Mouse (Mus musculus): ENCODE data around the gene Mark1. TPM values are rescaled to one million over a fixed set of nuclear protein-coding genes. Genes with fewer than 3 reads are reported as not detected.

Mark1 gene
- polyA plus RNA-seq, 1 experiment from 2014 or later, result 2.2 TPM

- no peak overlapping the region; the same call in 1 of the 2 replicates for H3K27ac ChIP-seq (ENCODE audit: low read depth, low read length)
- peaks cover 6% of the 10 kb centered on the region; the same call in 1 of the 2 replicates for H3K4me1 ChIP-seq (ENCODE audit: control insufficient read depth, insufficient read depth, low read length)
- no peak for ATAC-seq (replicated peaks; ENCODE audit: insufficient number of reproducible peaks, low FRiP score, low TSS enrichment)
- H3K9me3 ChIP-seq (replicated peaks; ENCODE audit: control insufficient read depth, low read length), result no peaks in the 10 kb centered on the region
- WGBS (ENCODE audit: insufficient replicate concordance), result 35% methylated on average over 7 of the region's 7 CpGs
- H3K27me3 ChIP-seq (ENCODE audit: control insufficient read depth, insufficient read depth, low read length), result peaks cover 17% of the 10 kb centered on the region; the same call in 1 of the 2 replicates
- H3K4me2 ChIP-seq, result no peak overlapping the region; the same call in 1 of the 2 replicates
- H3K4me3 ChIP-seq (ENCODE audit: low read depth, low read length), result no peak overlapping the region
- H3K36me3 ChIP-seq (ENCODE audit: control insufficient read depth, insufficient read depth, low read length), result no peaks in the 10 kb centered on the region
- no peak overlapping the region for H3K9ac ChIP-seq (ENCODE audit: low read depth, low read length)
These were observed 148.2 kb downstream of the Mark1 start for GRCm38 (mm10) chr1:184851166-184851565.

GRCm38 (mm10) chr1:184846973-184847372 is 152.4 kb downstream of the Mark1 start:
- Histone ChIP-seq H3K4me2 (peak overlapping the region; percentile 89), H3K9me3 (replicated peaks; ENCODE audit: control insufficient read depth, low read length) (no peaks in the 10 kb centered on the region)

More at GRCm38 (mm10) chr1:184846973-184847372, 152.4 kb downstream of the Mark1 start:
- H3K4me1 ChIP-seq (ENCODE audit: control insufficient read depth, insufficient read depth, low read length), result peaks cover 10% of the 10 kb centered on the region
- H3K27me3 ChIP-seq (ENCODE audit: control insufficient read depth, insufficient read depth, low read length), result peaks cover 17% of the 10 kb centered on the region; the same call in 1 of the 2 replicates
- H3K9ac ChIP-seq (ENCODE audit: low read depth, low read length), result no peak overlapping the region
- no peak for ATAC-seq (replicated peaks; ENCODE audit: insufficient number of reproducible peaks, low FRiP score, low TSS enrichment)
- H3K4me3 ChIP-seq (ENCODE audit: low read depth, low read length), result no peak overlapping the region; the same call in 1 of the 2 replicates
- 42% methylated on average over 3 of the region's 3 CpGs for WGBS (ENCODE audit: insufficient replicate concordance)
- H3K27ac ChIP-seq (ENCODE audit: low read depth, low read length), result no peak overlapping the region
- no peaks in the 10 kb centered on the region for H3K36me3 ChIP-seq (ENCODE audit: control insufficient read depth, insufficient read depth, low read length)

Other genes starting within 250 kb of the Mark1 start
- gene Marc1, start 188.3 kb downstream of the Mark1 start, polyA plus RNA-seq (2014; fragmentation: Nextera tagmentation; extraction: Ambion mirVana), result 0.07 TPM in 1 of 2 replicates, not detected in the other
- 97.0 and 104 TPM in 2 replicates for gene Marc2, start 153.1 kb downstream of the Mark1 start, polyA plus RNA-seq (2014; fragmentation: Nextera tagmentation; extraction: Ambion mirVana)
- gene C130074G19Rik, start 116.4 kb downstream of the Mark1 start, polyA plus RNA-seq (2014; fragmentation: Nextera tagmentation; extraction: Ambion mirVana), result 0.37 and 0.60 TPM in 2 replicates
- gene Rab3gap2, start 204.5 kb upstream of the Mark1 start, polyA plus RNA-seq (2014; fragmentation: Nextera tagmentation; extraction: Ambion mirVana), result 18.9 and 19.1 TPM in 2 replicates